Mouse (Mus musculus) embryonic fibroblast, embryonic 13.5 days (primary cell): Measurements from ENCODE around the gene Gm20920. TPM values are rescaled to one million over a fixed set of nuclear protein-coding genes. Genes with fewer than 3 reads are reported as not detected.
"Not testable (repeated sequence)": the region's sequence is repeated elsewhere in the genome, so short reads cannot be mapped to it uniquely, and the experiment has no call there.

Experiments
- H3K27ac ChIP-seq: 2 replicates; pipeline ENCODE4 v1.5.1; 2012; ENCODE audit warnings: low read length, control low read depth, inconsistent platforms; ENCODE audit not compliant: insufficient read depth
- H3K4me1 ChIP-seq: 2 replicates; pipeline ENCODE4 v1.6.1; 2011; ENCODE audit warnings: low read length; ENCODE audit not compliant: control insufficient read depth, insufficient read depth
- H3K4me3 ChIP-seq: 2 replicates; pipeline ENCODE4 v1.5.1; 2011; ENCODE audit warnings: mild to moderate bottlenecking, control low read depth, low read length; ENCODE audit not compliant: insufficient read depth
- polyA plus RNA-seq: library from polyadenylated mRNA; stranded (reverse); fragments of >200 nt; gene quantifications from 2 replicates; pipeline ENCODE4 v1.2.4, GENCODE M21; 2011; ENCODE audit warnings: low read depth; ENCODE audit not compliant: missing spikeins, insufficient read length

The Gm20920 gene
- not detected in 2 replicates for polyA plus RNA-seq

- H3K4me3 ChIP-seq, H3K27ac ChIP-seq, H3K4me1 ChIP-seq: not testable (repeated sequence)
These were observed at the start of gene Gm20920 for GRCm38 (mm10) chrY:51851820-51852219. Gene Gm20920, plus strand, starts transcription at chrY:51852120.
